Mouse (Mus musculus) ES-E14 (cell line): ENCODE results near the gene Dnajc11. TPM values are rescaled to one million over a fixed set of nuclear protein-coding genes. Genes with fewer than 3 reads are reported as not detected.

Experiments used
- DNase-seq: peaks from one replicate; pipeline ENCODE4 v3.0.0-alpha.2; 2013; ENCODE audit warnings: low read depth, low spot score
- H3K27ac ChIP-seq: 2 replicates; pipeline ENCODE4 v1.5.1; 2012; ENCODE audit warnings: low read depth, mild to moderate bottlenecking, low read length, moderate library complexity, mixed read lengths; ENCODE audit not compliant: poor library complexity, insufficient read depth, severe bottlenecking
- H3K36me3 ChIP-seq: 2 replicates; pipeline ENCODE4 v1.6.1; 2012; ENCODE audit warnings: mild to moderate bottlenecking, low read length, moderate library complexity, mixed read lengths; ENCODE audit not compliant: control insufficient read depth, poor library complexity, insufficient read depth, severe bottlenecking
- H3K4me1 ChIP-seq, 2 experiments: fragments of 150-350 bp in 1 of 2; sonication (generic) in 1 of 2; 2 replicates each; pipeline ENCODE4 v1.6.1; 2012; ENCODE audit warnings: low read length in 2 of 2, mild to moderate bottlenecking in 1 of 2, mixed read lengths in 1 of 2; ENCODE audit not compliant: control insufficient read depth in 2 of 2, insufficient read depth in 2 of 2, poor library complexity in 1 of 2
- H3K4me3 ChIP-seq, 2 experiments: fragments of 150-350 bp in 1 of 2; sonication (generic) in 1 of 2; 2 replicates each; pipeline ENCODE4 v1.5.1; 2012; ENCODE audit warnings: low read length in 2 of 2, low read depth in 1 of 2, mild to moderate bottlenecking in 1 of 2, mixed read lengths in 1 of 2; ENCODE audit not compliant: insufficient read depth in 1 of 2, poor library complexity in 1 of 2, severe bottlenecking in 1 of 2
- H3K9ac ChIP-seq: 2 replicates; pipeline ENCODE4 v1.6.1; 2012; ENCODE audit warnings: low read depth, mild to moderate bottlenecking, low read length, mixed read lengths; ENCODE audit not compliant: poor library complexity, insufficient read depth, severe bottlenecking
- H3K9me3 ChIP-seq: fragments of 150-350 bp; sonication (generic); 2 replicates; pipeline ENCODE4 v1.6.1; 2012; ENCODE audit warnings: low read depth, mild to moderate bottlenecking, low read length; ENCODE audit not compliant: control insufficient read depth, insufficient read depth
- CHD2 ChIP-seq: IDR thresholded peaks from 2 replicates; pipeline ENCODE4 v1.6.1; 2014; ENCODE audit warnings: mild to moderate bottlenecking, low read depth, low read length, inconsistent platforms
- HCFC1 ChIP-seq: IDR thresholded peaks from 2 replicates; pipeline ENCODE4 v1.6.1; 2012; ENCODE audit warnings: low read length, inconsistent platforms, borderline replicate concordance; ENCODE audit not compliant: insufficient read depth
- MAFK ChIP-seq: IDR thresholded peaks from 2 replicates; pipeline ENCODE4 v1.6.1; 2014; ENCODE audit warnings: mild to moderate bottlenecking, low read depth, low read length, inconsistent platforms; ENCODE audit not compliant: insufficient read depth
- ZC3H11A ChIP-seq: IDR thresholded peaks from 2 replicates; pipeline ENCODE4 v1.6.1; 2012; ENCODE audit warnings: low read depth, mild to moderate bottlenecking, inconsistent platforms, low read length, borderline replicate concordance
- ZNF384 ChIP-seq: IDR thresholded peaks from 2 replicates; pipeline ENCODE4 v1.6.1; 2012; ENCODE audit warnings: low read depth, low read length, inconsistent platforms
- in situ Hi-C, 2 experiments: fragments of 600-800 bp; cut with MboI; formaldehyde crosslinking; loops; one replicate each; pipeline ENCODE4 v1.15.1; 2025; ENCODE audit warnings: low sequenced_read_pairs in 2 of 2, inconsistent platforms in 1 of 2; ENCODE audit not compliant: unreplicated experiment in 2 of 2
- total RNA-seq: library from RNA; depleted of rRNA; stranded (reverse); fragments of 300-350 nt; gene quantifications from 2 replicates; pipeline ENCODE4 v1.2.3, GENCODE M21; 2012; rRNA removed

Dnajc11 gene
- total RNA-seq, 1 experiment: 98.2 TPM

DNA sequence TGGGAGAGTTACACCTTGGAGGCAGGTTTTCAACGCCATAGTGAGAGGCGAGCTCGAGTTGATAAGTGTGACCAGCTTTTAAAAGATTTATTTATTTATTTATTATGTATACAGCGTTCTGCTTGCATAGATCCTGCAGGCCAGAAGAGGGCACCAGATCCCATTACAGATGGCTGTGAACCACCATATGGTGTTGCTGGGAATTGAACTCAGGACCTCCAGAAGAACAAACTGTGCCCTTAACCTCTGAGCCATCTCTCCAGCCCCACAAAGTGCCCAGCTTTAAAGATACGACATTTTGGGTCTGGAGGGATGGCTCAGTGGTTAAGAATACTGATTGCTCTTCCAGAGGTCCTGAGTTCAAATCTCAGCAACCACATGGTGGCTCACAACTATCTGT lies 95.6 kb downstream of the Dnajc11 start:
- no peak overlapping the region for H3K4me3 ChIP-seq
- in situ Hi-C loops: no loop called here
- peaks cover 2 to 26% of the 10 kb centered on the region in 2 experiments; a peak in 2 of 4 replicates for H3K4me1 ChIP-seq
- H3K27ac ChIP-seq: no peak overlapping the region
- no peak for DNase-seq
- peaks cover 18% of the 10 kb centered on the region; the same call in 1 of the 2 replicates for H3K36me3 ChIP-seq
- H3K9ac ChIP-seq: no peak overlapping the region
- no peak for TF ChIP-seq ZC3H11A
- no peak for TF ChIP-seq CHD2
- TF ChIP-seq ZNF384: no peak
- no peak for TF ChIP-seq HCFC1
- TF ChIP-seq MAFK: no peak
- no peaks in the 10 kb centered on the region for H3K9me3 ChIP-seq

DNA sequence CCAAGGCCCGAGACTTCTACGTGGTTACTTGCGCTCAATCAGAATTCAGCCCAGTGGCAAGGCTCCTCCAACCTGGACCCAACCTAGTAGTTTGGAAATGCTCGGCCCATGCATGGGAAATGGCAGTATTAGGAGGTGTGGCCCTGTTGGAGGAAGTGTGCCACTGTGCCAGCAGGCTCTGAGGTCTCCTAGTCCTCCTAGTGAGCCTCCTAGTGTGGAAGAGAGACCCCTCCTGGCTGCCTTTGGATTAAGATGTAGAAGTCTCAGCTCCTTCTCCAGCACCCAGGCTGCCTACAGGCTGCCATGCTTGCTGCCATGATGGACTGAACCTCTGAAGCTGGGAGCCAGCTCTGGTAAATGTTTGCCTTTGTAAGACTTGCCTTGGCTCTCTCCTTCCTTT lies 96.5 kb downstream of the Dnajc11 start:
- peaks cover 2 to 26% of the 10 kb centered on the region in 2 experiments; a peak in 2 of 4 replicates for H3K4me1 ChIP-seq
- in situ Hi-C loops: no loop called here
- H3K9me3 ChIP-seq: no peaks in the 10 kb centered on the region
- no peak overlapping the region for H3K27ac ChIP-seq
- no peak for DNase-seq
- TF ChIP-seq ZC3H11A: no peak
- TF ChIP-seq ZNF384: no peak
- no peak for TF ChIP-seq CHD2
- no peak for TF ChIP-seq MAFK
- H3K36me3 ChIP-seq: peaks cover 15% of the 10 kb centered on the region; the same call in 1 of the 2 replicates
- no peak overlapping the region for H3K4me3 ChIP-seq
- no peak overlapping the region for H3K9ac ChIP-seq

Other genes with a start within 250 kb of the Dnajc11 start
- gene Camta1, start 71.8 kb upstream of the Dnajc11 start, total RNA-seq: 9.3 and 15.5 TPM in 2 replicates
- gene Thap3, start 55.3 kb downstream of the Dnajc11 start, total RNA-seq: 7.6 and 12.5 TPM in 2 replicates
- 22.2 and 29.2 TPM in 2 replicates for gene Phf13, start 62.6 kb downstream of the Dnajc11 start, total RNA-seq
- 19.7 and 21.0 TPM in 2 replicates for gene Klhl21, start 75.1 kb downstream of the Dnajc11 start, total RNA-seq
- 18.7 and 31.7 TPM in 2 replicates for gene Zbtb48, start 94.0 kb downstream of the Dnajc11 start, total RNA-seq
- gene Tas1r1, start 104.9 kb downstream of the Dnajc11 start, total RNA-seq: 1.9 and 3.0 TPM in 2 replicates
- gene Nol9, start 105.6 kb downstream of the Dnajc11 start, total RNA-seq: 70.1 and 81.7 TPM in 2 replicates
- 37.3 and 81.4 TPM in 2 replicates for gene Plekhg5, start 138.8 kb downstream of the Dnajc11 start, total RNA-seq
- 3.8 and 5.7 TPM in 2 replicates for gene Tnfrsf25, start 182.2 kb downstream of the Dnajc11 start, total RNA-seq
- gene Espn, start 218.7 kb downstream of the Dnajc11 start, total RNA-seq: 5.6 and 6.6 TPM in 2 replicates
- 0.32 and 0.58 TPM in 2 replicates for gene Hes2, start 225.2 kb downstream of the Dnajc11 start, total RNA-seq
- 38.8 and 51.9 TPM in 2 replicates for gene Acot7, start 244.4 kb downstream of the Dnajc11 start, total RNA-seq